ENCODE assay signal across 27 mouse cellular contexts in the genomic region with DNA sequence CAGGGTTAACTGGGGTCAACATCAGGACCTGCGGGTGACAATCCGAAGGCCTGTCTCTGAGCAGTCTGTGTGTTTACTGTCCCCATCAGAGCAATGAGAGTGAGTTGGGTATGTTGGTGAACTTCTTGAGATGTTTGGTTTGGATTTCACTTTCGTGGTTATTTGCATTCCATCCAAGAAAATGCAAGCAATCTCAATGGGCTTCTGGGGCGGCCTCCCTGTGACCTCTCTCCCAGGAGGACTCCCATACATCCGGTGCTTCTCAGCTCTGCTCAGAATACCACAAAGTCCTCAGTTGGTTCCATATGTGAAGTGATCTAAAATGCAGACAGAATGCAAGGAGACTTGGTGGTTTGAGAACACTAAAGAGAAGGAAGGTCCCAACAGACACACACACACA.
DNase-seq lines count a peak whose midpoint lies in the region; ATAC-seq and TF ChIP-seq lines count a peak whose summit lies in the region.
"Had no signal": no experiment of that assay in that cellular context is flagged by ENCODE, and none has a peak within 500 bp of the region (broad histone marks: within the 10 kb centered on the region; RNA-seq: fewer than 3 reads in every experiment).

No protein-coding gene starts in this region.

- H3K4me3 ChIP-seq in lung, adult 2 months (replicated peaks; ENCODE audit: extremely low read depth, low read depth, low read length): no peak overlapping the region
- no peak overlapping the region for H3K4me3 ChIP-seq in lung, embryonic 16.5 days (ENCODE audit: low read length)
- H3K4me3 ChIP-seq: embryonic facial prominence, embryonic 12.5 days; embryonic facial prominence, embryonic 15.5 days; gastrocnemius, adult 2 months; heart, embryonic 12.5 days; heart, embryonic 15.5 days; hindbrain, embryonic 15.5 days had no signal

- H3K4me1 ChIP-seq in lung, adult 2 months (ENCODE audit: control insufficient read depth, insufficient read depth, low read length): peaks cover 15% of the 10 kb centered on the region
- H3K4me1 ChIP-seq in lung, embryonic 16.5 days (replicated peaks; ENCODE audit: control insufficient read depth, insufficient read depth, low read length): peaks cover 11% of the 10 kb centered on the region
- H3K4me1 ChIP-seq: embryonic facial prominence, embryonic 15.5 days; heart, embryonic 15.5 days; hindbrain, embryonic 15.5 days had no signal

- H3K9me3 ChIP-seq in lung, embryonic 16.5 days (ENCODE audit: control insufficient read depth, low read length): 0 out of 2 replicates have a peak, but pooled peaks cover 3% of the 10 kb centered on the region
- H3K9me3 ChIP-seq: embryonic facial prominence, embryonic 12.5 days; embryonic facial prominence, embryonic 15.5 days; heart, embryonic 15.5 days; hindbrain, embryonic 15.5 days had no signal

- no peak for TF ChIP-seq POLR2A in lung, adult 2 months (IDR thresholded peaks at IDR 0.05; ENCODE audit: borderline replicate concordance, extremely low read depth, low read depth, low read length)

- H3K27me3 ChIP-seq in lung, embryonic 16.5 days (ENCODE audit: control insufficient read depth, insufficient read depth, low read depth, low read length): no peaks in the 10 kb centered on the region
- H3K27me3 ChIP-seq: embryonic facial prominence, embryonic 12.5 days; embryonic facial prominence, embryonic 15.5 days; heart, embryonic 12.5 days; heart, embryonic 15.5 days; hindbrain, embryonic 15.5 days had no signal

- no peak overlapping the region for H3K9ac ChIP-seq in lung, embryonic 16.5 days (ENCODE audit: low read length)
- H3K9ac ChIP-seq: embryonic facial prominence, embryonic 12.5 days; embryonic facial prominence, embryonic 15.5 days; forebrain, postnatal 0 days; heart, embryonic 12.5 days; heart, embryonic 15.5 days; hindbrain, embryonic 15.5 days had no signal

- ATAC-seq in lung, embryonic 16.5 days (ENCODE audit: low read depth): peak; percentile 60
- ATAC-seq: activated CD4-positive, CD25-positive, alpha-beta regulatory T cell, adult 4 months; forebrain, embryonic 14.5 days; forebrain, postnatal 0 days had no signal

- WGBS in lung, adult 2 months: 45% methylated on average over 5 of the region's 5 CpGs
- 32% methylated on average over 5 of the region's 5 CpGs for WGBS in lung, embryonic 16.5 days

- no peak overlapping the region for H3K4me2 ChIP-seq in lung, embryonic 16.5 days (ENCODE audit: low read depth, low read length)
- H3K4me2 ChIP-seq: embryonic facial prominence, embryonic 12.5 days; embryonic facial prominence, embryonic 15.5 days; heart, embryonic 12.5 days; heart, embryonic 15.5 days; hindbrain, embryonic 15.5 days had no signal

- no peaks in the 10 kb centered on the region for H3K36me3 ChIP-seq in lung, embryonic 16.5 days (ENCODE audit: control insufficient read depth, insufficient read depth, low read length)
- H3K36me3 ChIP-seq: embryonic facial prominence, embryonic 12.5 days; embryonic facial prominence, embryonic 15.5 days; heart, embryonic 12.5 days; heart, embryonic 15.5 days; hindbrain, embryonic 15.5 days had no signal

- peak; percentile 48 for DNase-seq in heart, adult 11 months
- no peak for DNase-seq in heart, postnatal 10 days
- DNase-seq in lung, adult 2 months: peak; percentile 39
- no peak for DNase-seq in lung, postnatal 10 days
- peak; percentile 64 for DNase-seq in lung, postnatal 36 days
- DNase-seq in c-Kit-positive CD71-positive TER-119-positive erythroid progenitor cells, embryonic 14.5 days (ENCODE audit: low spot score): no peak
- DNase-seq in left cerebral cortex, postnatal 4 days: no peak
- DNase-seq: adrenal gland, adult 8-10 months; adrenal gland, postnatal 25 days; cerebellum, adult 11 months; cerebellum, adult 2 months; cerebellum, adult 9-11 months; cerebellum, postnatal 25 days; forebrain, postnatal 0 days; gastrocnemius, adult 2 months; gastrocnemius, postnatal 14 days; heart, adult 18-20 months; heart, postnatal 14 days; heart, postnatal 4 days had no signal

- TF ChIP-seq CTCF in lung, adult 2 months (IDR thresholded peaks at IDR 0.05; ENCODE audit: insufficient read depth, low read length): no peak

- H3K27ac ChIP-seq in lung, embryonic 16.5 days (ENCODE audit: low read length): peak overlapping the region; percentile 11
- H3K27ac ChIP-seq: embryonic facial prominence, embryonic 12.5 days; embryonic facial prominence, embryonic 15.5 days; gastrocnemius, adult 2 months; heart, embryonic 15.5 days; hindbrain, embryonic 15.5 days had no signal

- intact Hi-C loops in heart, postnatal 10 days (cut with DNase I): no loop called here
- intact Hi-C loops in left cerebral cortex, postnatal 4 days (cut with DNase I): no loop called here

Comparison
In these comparisons a context has a peak if more than half of its experiments do, and no peak if none do; other contexts are left out.
1. DNase-seq: peak in heart, adult 11 months (single experiment), lung, adult 2 months (single experiment) and lung, postnatal 36 days (single experiment); none in heart, postnatal 10 days (0 of 2), lung, postnatal 10 days (single experiment), c-Kit-positive CD71-positive TER-119-positive erythroid progenitor cells, embryonic 14.5 days (single experiment) and left cerebral cortex, postnatal 4 days (single experiment).